Comparison of ENCODE assay signal across 23 mouse cellular contexts in the genomic region with DNA sequence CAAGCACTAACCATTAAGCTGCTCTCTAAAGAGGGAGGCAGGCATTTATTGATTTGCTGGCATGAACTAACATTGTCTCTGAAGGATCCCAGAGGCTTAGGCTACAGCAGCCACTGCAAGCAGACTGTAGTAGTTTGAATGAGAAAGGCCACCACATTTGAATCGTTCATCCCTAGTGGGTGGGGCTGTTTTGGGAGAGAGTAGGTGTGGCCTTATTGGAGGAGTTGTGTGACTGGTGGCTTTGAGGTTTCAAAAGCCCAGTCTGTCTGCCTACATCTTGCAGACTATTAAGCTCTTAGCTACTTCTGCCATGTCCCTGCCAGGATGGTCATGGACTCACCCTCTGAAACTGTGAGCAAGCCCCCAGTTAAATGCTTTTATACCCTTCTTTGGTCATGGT. TPM values are rescaled to one million over a fixed set of nuclear protein-coding genes. Genes with fewer than 3 reads are reported as not detected.
A peak's percentile ranks its signal among the peaks of the same experiment; 100 is the strongest.
DNase-seq lines count a peak whose midpoint lies in the region; ATAC-seq and TF ChIP-seq lines count a peak whose summit lies in the region.
"Had no signal": no experiment of that assay in that cellular context is flagged by ENCODE, and none has a peak within 500 bp of the region (broad histone marks: within the 10 kb centered on the region; RNA-seq: fewer than 3 reads in every experiment).

No protein-coding gene starts in this region.

- peaks cover 2% of the 10 kb centered on the region; the same call in 1 of the 2 replicates for H3K36me3 ChIP-seq in liver, adult 2 months (ENCODE audit: control insufficient read depth, insufficient read depth, low read length)
- no peaks in the 10 kb centered on the region for H3K36me3 ChIP-seq in liver, embryonic 16.5 days (ENCODE audit: control insufficient read depth, insufficient read depth)
- H3K36me3 ChIP-seq in forebrain, embryonic 13.5 days (ENCODE audit: poor library complexity, severe bottlenecking) = no peaks in the 10 kb centered on the region
- H3K36me3 ChIP-seq: forebrain, embryonic 12.5 days; limb, embryonic 10.5 days; midbrain, embryonic 13.5 days had no signal

- no peaks in the 10 kb centered on the region for H3K27me3 ChIP-seq in liver, adult 2 months (ENCODE audit: control insufficient read depth, insufficient read depth, low read length)
- no peaks in the 10 kb centered on the region for H3K27me3 ChIP-seq in liver, embryonic 16.5 days (ENCODE audit: control insufficient read depth, insufficient read depth, low read depth, low read length)
- H3K27me3 ChIP-seq in forebrain, embryonic 13.5 days = no peaks in the 10 kb centered on the region
- H3K27me3 ChIP-seq: forebrain, embryonic 12.5 days; midbrain, embryonic 13.5 days; Patski had no signal

- no peak overlapping the region for H3K4me2 ChIP-seq in liver, embryonic 16.5 days (ENCODE audit: low read depth, low read length)
- H3K4me2 ChIP-seq in forebrain, embryonic 13.5 days = no peak overlapping the region
- H3K4me2 ChIP-seq: forebrain, embryonic 12.5 days; midbrain, embryonic 13.5 days had no signal

- peak; percentile 71 for DNase-seq in heart, adult 11 months
- DNase-seq in heart, postnatal 10 days = no peak
- peak; percentile 34 for DNase-seq in WW6 (ENCODE audit: low read depth, low spot score)
- peak; percentile 45 for DNase-seq in liver, adult 2 months (ENCODE audit: extremely low read depth, low read depth, low spot score)
- no peak for DNase-seq in urinary bladder, adult 18-20 months (ENCODE audit: low spot score in 2 of 2)
- DNase-seq in embryo, embryonic 10.5 days (ENCODE audit: low spot score) = no peak
- DNase-seq: adrenal gland, postnatal 36 days; cerebellum, adult 11 months; cerebellum, adult 9-11 months; kidney, postnatal 25 days; layer of hippocampus, adult 9-11 months; lung, adult 18-20 months; lung, postnatal 10 days; right cerebral cortex, postnatal 25 days; spleen, adult 18-20 months had no signal

- no peak for TF ChIP-seq POLR2A in liver, adult 2 months (IDR thresholded peaks at IDR 0.05; ENCODE audit: extremely low read depth, insufficient read depth, low read length)

- peak; percentile 36 for ATAC-seq in liver, embryonic 16.5 days (ENCODE audit: low read depth)
- ATAC-seq in forebrain, embryonic 13.5 days = no peak
- ATAC-seq: hindbrain, embryonic 16.5 days; midbrain, embryonic 13.5 days; Patski had no signal

- no peak overlapping the region for H3K27ac ChIP-seq in liver, adult 2 months (replicated peaks; ENCODE audit: insufficient read depth, low read depth, low read length)
- H3K27ac ChIP-seq in liver, embryonic 16.5 days (ENCODE audit: low read length) = no peak overlapping the region
- no peak overlapping the region for H3K27ac ChIP-seq in forebrain, embryonic 13.5 days
- H3K27ac ChIP-seq: forebrain, embryonic 12.5 days; heart, embryonic 10.5 days; limb, embryonic 10.5 days; midbrain, embryonic 13.5 days had no signal

- H3K4me1 ChIP-seq in liver, adult 2 months (ENCODE audit: control insufficient read depth, insufficient read depth, low read length) = peaks cover 26% of the 10 kb centered on the region
- peaks cover 28% of the 10 kb centered on the region for H3K4me1 ChIP-seq in liver, embryonic 16.5 days (ENCODE audit: control insufficient read depth, low read depth, low read length)
- peaks cover 5% of the 10 kb centered on the region for H3K4me1 ChIP-seq in forebrain, embryonic 13.5 days
- H3K4me1 ChIP-seq: limb, embryonic 10.5 days; midbrain, embryonic 13.5 days had no signal

- H3K4me3 ChIP-seq in liver, adult 2 months (ENCODE audit: insufficient read depth, low read depth, low read length) = no peak overlapping the region
- no peak overlapping the region for H3K4me3 ChIP-seq in liver, embryonic 16.5 days (ENCODE audit: low read depth, low read length)
- H3K4me3 ChIP-seq in forebrain, embryonic 13.5 days = no peak overlapping the region
- H3K4me3 ChIP-seq: forebrain, embryonic 12.5 days; heart, embryonic 10.5 days; limb, embryonic 10.5 days; midbrain, embryonic 13.5 days had no signal

- H3K9me3 ChIP-seq in liver, embryonic 16.5 days (replicated peaks; ENCODE audit: control insufficient read depth, low read length) = no peaks in the 10 kb centered on the region
- H3K9me3 ChIP-seq in forebrain, embryonic 13.5 days (replicated peaks) = no peaks in the 10 kb centered on the region
- H3K9me3 ChIP-seq: forebrain, embryonic 12.5 days; heart, embryonic 10.5 days; limb, embryonic 10.5 days; midbrain, embryonic 13.5 days had no signal

- H3K79me2 ChIP-seq in liver, adult 2 months (ENCODE audit: control insufficient read depth, insufficient read depth, low read length) = peaks cover 44% of the 10 kb centered on the region

- H3K9ac ChIP-seq in liver, adult 2 months (ENCODE audit: low read depth, low read length) = no peak overlapping the region
- no peak overlapping the region for H3K9ac ChIP-seq in liver, embryonic 16.5 days (ENCODE audit: low read depth, low read length)
- no peak overlapping the region for H3K9ac ChIP-seq in forebrain, embryonic 13.5 days
- H3K9ac ChIP-seq: forebrain, embryonic 12.5 days; midbrain, embryonic 13.5 days had no signal

- intact Hi-C loops in heart, postnatal 10 days (cut with DNase I) = no loop called here

- 11% methylated on average over 1 of the region's 1 CpGs for WGBS in liver, adult 2 months
- WGBS in liver, embryonic 16.5 days (ENCODE audit: insufficient replicate concordance) = 11% methylated on average over 1 of the region's 1 CpGs
- WGBS in forebrain, embryonic 13.5 days = 23% methylated on average over 1 of the region's 1 CpGs

- no peak for TF ChIP-seq CTCF in liver, adult 2 months (IDR thresholded peaks at IDR 0.05; ENCODE audit: low read depth, low read length)

RNA-seq across cellular contexts. Expression of gene Ralgapa2, which starts 15.1 kb away (rescaled TPM):
- 10 to 100 TPM; 32.1 to 32.7 TPM for total RNA-seq in heart, postnatal 10 days (2021)
- total RNA-seq in liver, adult 2 months (2014; rRNA removed) = 54.2 and 58.0 TPM in 2 replicates
- polyA plus RNA-seq in liver, adult 2 months (2012; rRNA removed) = 9.4 and 12.4 TPM in 2 replicates
- polyA plus RNA-seq in liver, embryonic 16.5 days (2015; fragmentation: Nextera tagmentation; extraction: Ambion mirVana) = 4.5 and 5.9 TPM in 2 replicates
- 12.8 and 13.8 TPM in 2 replicates for polyA plus RNA-seq in forebrain, embryonic 13.5 days (2015; fragmentation: Nextera tagmentation; extraction: Ambion mirVana)

Comparison
In these comparisons a context has a peak if more than half of its experiments do, and no peak if none do; other contexts are left out.
1. DNase-seq: peak in heart, adult 11 months (single experiment), WW6 (single experiment) and liver, adult 2 months (single experiment); none in heart, postnatal 10 days (0 of 2), urinary bladder, adult 18-20 months (0 of 2) and embryo, embryonic 10.5 days (single experiment).